Mouse (Mus musculus): ENCODE measurements around the gene Tdrd6. TPM values are rescaled to one million over a fixed set of nuclear protein-coding genes. Genes with fewer than 3 reads are reported as not detected.
A peak's percentile ranks its signal among the peaks of the same experiment; 100 is the strongest.

Gene Tdrd6
- total and polyA plus RNA-seq, 2 experiments from 2014 or later: 0.11 TPM; not detected in 1

DNA sequence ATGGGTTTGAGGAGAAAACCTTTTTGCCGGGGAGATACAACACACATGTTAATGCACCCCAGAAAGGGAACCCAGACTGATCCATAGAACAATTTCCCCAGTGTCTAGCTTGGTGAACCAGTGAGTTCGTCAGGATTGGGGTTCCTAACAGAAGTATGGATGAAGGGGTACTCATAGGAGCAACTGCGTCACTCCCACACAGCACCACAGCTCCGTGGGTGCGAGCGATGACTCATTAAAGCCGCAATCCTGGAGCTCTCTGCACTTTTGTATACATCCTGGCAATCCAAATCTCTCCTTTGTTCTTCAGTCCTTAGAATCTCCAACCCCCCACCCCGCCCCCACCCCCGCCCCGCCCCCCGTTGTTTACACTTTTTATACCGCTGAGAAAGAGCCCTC, 62.5 kb downstream of the Tdrd6 start:
- Histone ChIP-seq H3K36me3 (replicated peaks; ENCODE audit: control insufficient read depth, insufficient read depth, low read length) (no peaks in the 10 kb centered on the region), H3K27ac (ENCODE audit: low read depth) (no peak overlapping the region), H3K4me2 (ENCODE audit: low read depth, low read length) (peak overlapping the region; percentile 68), H3K9ac (replicated peaks; ENCODE audit: low read depth, low read length) (no peak overlapping the region), H3K4me3 (ENCODE audit: low read depth, low read length) (peak overlapping the region; percentile 52), H3K9me3 (replicated peaks; ENCODE audit: control insufficient read depth, low read length) (no peaks in the 10 kb centered on the region), H3K4me1 (ENCODE audit: control insufficient read depth, insufficient read depth) (peaks cover 4% of the 10 kb centered on the region; the same call in 1 of the 2 replicates), H3K27me3 (ENCODE audit: control insufficient read depth, insufficient read depth, low read length) (no peaks in the 10 kb centered on the region)
- ATAC-seq (ENCODE audit: insufficient read depth, low read depth): no peak
- DNase-seq (ENCODE audit: low spot score): no peak
- WGBS: 22% methylated on average over 12 of the region's 12 CpGs
- TF ChIP-seq EP300 (IDR thresholded peaks at IDR 0.05; ENCODE audit: low read depth) (no peak), CTCF (IDR thresholded peaks at IDR 0.05; ENCODE audit: low read depth) (no peak)

Other genes with a start within 250 kb of the Tdrd6 start
- gene Mep1a, start 127.5 kb downstream of the Tdrd6 start, total RNA-seq (2014; rRNA removed; ENCODE audit: low replicate concordance): not detected in 2 replicates
- not detected in 2 replicates for gene Mep1a, start 127.5 kb downstream of the Tdrd6 start, polyA plus RNA-seq (2015; fragmentation: Nextera tagmentation; extraction: Ambion mirVana)
- gene Ankrd66, start 86.7 kb downstream of the Tdrd6 start, total RNA-seq (2014; rRNA removed; ENCODE audit: low replicate concordance): not detected in 2 replicates
- not detected in 2 replicates for gene Ankrd66, start 86.7 kb downstream of the Tdrd6 start, polyA plus RNA-seq (2015; fragmentation: Nextera tagmentation; extraction: Ambion mirVana)
- 2.6 and 22.7 TPM in 2 replicates for gene Pla2g7, start 62.2 kb downstream of the Tdrd6 start, total RNA-seq (2014; rRNA removed; ENCODE audit: low replicate concordance)
- 11.1 and 12.3 TPM in 2 replicates for gene Pla2g7, start 62.2 kb downstream of the Tdrd6 start, polyA plus RNA-seq (2015; fragmentation: Nextera tagmentation; extraction: Ambion mirVana)
- 2.4 and 7.9 TPM in 2 replicates for gene Slc25a27, start 36.9 kb upstream of the Tdrd6 start, total RNA-seq (2014; rRNA removed; ENCODE audit: low replicate concordance)
- gene Slc25a27, start 36.9 kb upstream of the Tdrd6 start, polyA plus RNA-seq (2015; fragmentation: Nextera tagmentation; extraction: Ambion mirVana): 7.8 and 10.9 TPM in 2 replicates
- gene Cyp39a1, start 37.1 kb upstream of the Tdrd6 start, total RNA-seq (2014; rRNA removed; ENCODE audit: low replicate concordance): 7.0 and 8.3 TPM in 2 replicates
- 39.5 and 43.7 TPM in 2 replicates for gene Cyp39a1, start 37.1 kb upstream of the Tdrd6 start, polyA plus RNA-seq (2015; fragmentation: Nextera tagmentation; extraction: Ambion mirVana)
- 125 and 167 TPM in 2 replicates for gene Rcan2, start 171.1 kb upstream of the Tdrd6 start, total RNA-seq (2014; rRNA removed; ENCODE audit: low replicate concordance)
- 83.8 and 94.3 TPM in 2 replicates for gene Rcan2, start 171.1 kb upstream of the Tdrd6 start, polyA plus RNA-seq (2015; fragmentation: Nextera tagmentation; extraction: Ambion mirVana)

Measured in heart, postnatal 0 days (tissue).